Mouse (Mus musculus): Measurements from ENCODE around the gene Tmem30c.

Gene Tmem30c

DNA sequence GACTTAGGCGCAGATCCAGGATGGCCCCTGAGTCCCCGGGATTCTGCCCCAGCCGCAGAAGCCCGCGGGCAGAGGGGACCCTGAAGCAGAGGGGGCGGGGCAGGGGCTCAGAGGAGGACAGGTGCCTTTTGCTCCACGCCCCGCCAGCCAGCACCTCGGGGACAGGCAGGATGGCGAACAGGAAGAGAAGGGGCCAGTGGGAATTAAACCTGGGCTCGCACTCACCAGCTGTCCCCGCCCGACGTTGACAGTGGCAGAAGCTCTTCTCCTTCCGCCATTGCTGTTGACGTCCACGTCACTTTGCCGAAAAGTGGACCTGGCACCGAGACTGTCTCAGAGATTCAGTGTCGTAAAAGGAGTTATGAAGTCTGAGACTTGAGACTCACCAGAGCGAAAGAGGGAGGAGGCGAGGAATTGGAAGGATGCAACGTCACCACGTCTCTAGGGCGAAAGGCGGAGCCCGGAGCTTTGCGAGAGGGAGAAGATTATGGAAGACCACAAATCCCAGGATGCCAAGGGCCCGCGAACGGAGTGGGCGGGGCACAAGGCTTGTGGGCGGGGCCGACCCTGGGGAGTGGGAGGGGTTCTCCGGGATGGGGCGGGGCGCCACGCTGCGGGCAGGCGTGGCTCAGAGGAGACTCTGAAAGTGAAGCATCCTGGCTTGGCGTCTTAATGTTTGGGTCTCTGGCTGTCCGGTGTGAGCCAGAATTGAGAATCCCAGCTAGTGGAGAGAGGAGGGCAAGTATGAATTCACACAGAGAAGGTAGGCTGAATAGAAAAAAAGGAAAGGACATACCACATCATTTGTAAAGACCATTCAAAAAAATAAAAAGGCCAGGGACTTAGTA, 61.4 kb downstream of the Tmem30c start, which contains the start of gene Tbc1d23:
Gene Tbc1d23, minus strand, starts transcription at position 416 of the 848 bp plus-strand sequence.
- DNase-seq, result peak; percentile 96

DNA sequence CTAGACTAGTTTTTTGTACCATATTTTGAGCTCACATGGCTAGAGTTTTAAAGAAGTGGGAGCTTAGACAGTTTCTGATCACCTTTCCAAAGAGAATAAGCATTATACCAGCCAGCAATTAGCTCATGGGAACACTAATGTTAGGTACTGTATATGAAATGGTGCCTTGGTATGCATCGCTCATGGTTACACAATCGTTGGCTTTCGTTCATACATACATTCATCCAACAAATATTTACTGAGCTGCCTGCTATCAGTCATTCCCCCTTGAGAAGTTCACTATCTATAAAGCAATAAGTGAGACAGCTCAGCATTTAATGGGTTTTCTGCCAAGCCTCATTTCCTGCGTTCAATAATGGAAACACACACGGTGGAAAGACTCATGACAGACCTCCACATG, 66.2 kb downstream of the Tmem30c start:
- no peak for DNase-seq

DNA sequence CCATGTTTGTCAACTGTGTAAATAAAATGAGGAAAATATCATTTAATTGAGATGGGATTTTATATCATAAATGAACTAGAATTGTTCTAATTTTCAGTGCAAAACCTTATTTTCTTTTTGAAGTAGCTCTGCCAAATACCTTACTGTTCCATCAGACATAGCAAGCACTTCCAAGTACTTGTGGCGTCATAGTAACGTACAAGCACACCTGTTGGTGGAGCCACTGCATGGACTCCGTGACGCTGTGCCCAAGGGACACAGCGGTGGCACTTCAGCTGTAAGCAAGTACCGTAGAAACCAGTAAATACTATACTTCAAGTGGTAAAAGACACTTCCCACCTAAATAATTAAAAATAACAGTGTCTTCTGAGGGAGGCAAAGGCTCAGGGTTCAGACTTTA, 72.3 kb downstream of the Tmem30c start:
- DNase-seq, result no peak

Measured in right cerebral cortex, postnatal 14 days (tissue).